Mouse (Mus musculus): ENCODE measurements around the gene Ranbp3l. TPM values are rescaled to one million over a fixed set of nuclear protein-coding genes. Genes with fewer than 3 reads are reported as not detected.

Gene Ranbp3l
- polyA plus RNA-seq, 1 experiment = not detected

GRCm38 (mm10) chr15:9074671-9075070 is 106.9 kb downstream of the Ranbp3l start:
- no peak overlapping the region for H3K4me2 ChIP-seq (ENCODE audit: low read depth)
- no peak overlapping the region for H3K4me3 ChIP-seq
- H3K36me3 ChIP-seq (ENCODE audit: control insufficient read depth, insufficient read depth) = no peaks in the 10 kb centered on the region

GRCm38 (mm10) chr15:9075608-9076200 is 108.0 kb downstream of the Ranbp3l start:
- Histone ChIP-seq H3ac (ENCODE audit: control insufficient read depth, insufficient read length) (no peak overlapping the region), H3K4me3 (no peak overlapping the region), H3K4me2 (ENCODE audit: low read depth) (no peak overlapping the region), H3K27me3 (ENCODE audit: control insufficient read depth, insufficient read depth, insufficient read length) (no peaks in the 10 kb centered on the region), H3K36me3 (ENCODE audit: control insufficient read depth, insufficient read depth) (no peaks in the 10 kb centered on the region), H3K79me2 (ENCODE audit: control insufficient read depth, insufficient read depth) (peaks cover 6% of the 10 kb centered on the region)
- TF ChIP-seq CEBPB (IDR thresholded peaks at IDR 0.05; ENCODE audit: insufficient read depth, poor library complexity, severe bottlenecking) (no peak), TCF12 (IDR thresholded peaks at IDR 0.05; ENCODE audit: insufficient read depth, poor library complexity, severe bottlenecking) (no peak), POLR2A (IDR thresholded peaks at IDR 0.05; ENCODE audit: insufficient read length, low read depth) (no peak), MAX (IDR thresholded peaks at IDR 0.05; ENCODE audit: low read depth) (no peak), REST (IDR thresholded peaks at IDR 0.05; ENCODE audit: insufficient read depth, insufficient read length) (no peak), USF1 (IDR thresholded peaks at IDR 0.05; ENCODE audit: low read depth) (no peak), POLR2AphosphoS2 (IDR thresholded peaks at IDR 0.05; ENCODE audit: insufficient read length, low read depth) (no peak)

More at GRCm38 (mm10) chr15:9074671-9075070, 106.9 kb downstream of the Ranbp3l start:
- Histone ChIP-seq H3K79me2 (ENCODE audit: control insufficient read depth, insufficient read depth) (peaks cover 6% of the 10 kb centered on the region), H3ac (ENCODE audit: control insufficient read depth, insufficient read length) (no peak overlapping the region), H3K27me3 (ENCODE audit: control insufficient read depth, insufficient read depth, insufficient read length) (no peaks in the 10 kb centered on the region)
- no peak for TF ChIP-seq POLR2A (IDR thresholded peaks at IDR 0.05; ENCODE audit: insufficient read length, low read depth)
- TF ChIP-seq TCF3 (IDR thresholded peaks at IDR 0.05; ENCODE audit: insufficient read length, low read depth) = no peak
- TF ChIP-seq MYOD1 (IDR thresholded peaks at IDR 0.05; ENCODE audit: control insufficient read depth in 1 of 3, insufficient read length in 2 of 3, low read depth in 2 of 3) = no peak
- TF ChIP-seq TCF12 (IDR thresholded peaks at IDR 0.05; ENCODE audit: insufficient read depth, poor library complexity, severe bottlenecking) = no peak
- TF ChIP-seq MAX (IDR thresholded peaks at IDR 0.05; ENCODE audit: low read depth) = no peak

- no peak overlapping the region for H3ac ChIP-seq (ENCODE audit: control insufficient read depth, insufficient read length)
- H3K4me2 ChIP-seq (ENCODE audit: low read depth) = no peak overlapping the region
- no peaks in the 10 kb centered on the region for H3K27me3 ChIP-seq (ENCODE audit: control insufficient read depth, insufficient read depth, insufficient read length)
- no peak for TF ChIP-seq MAX (IDR thresholded peaks at IDR 0.05; ENCODE audit: low read depth)
- H3K36me3 ChIP-seq (ENCODE audit: control insufficient read depth, insufficient read depth) = no peaks in the 10 kb centered on the region
- H3K4me3 ChIP-seq = no peak overlapping the region
- H3K79me2 ChIP-seq (ENCODE audit: control insufficient read depth, insufficient read depth) = peaks cover 6% of the 10 kb centered on the region
Observed at GRCm38 (mm10) chr15:9078481-9079300, 110.9 kb downstream of the Ranbp3l start.

GRCm38 (mm10) chr15:9079626-9080025 is 111.9 kb downstream of the Ranbp3l start:
- no peak overlapping the region for H3K4me3 ChIP-seq
- H3K27me3 ChIP-seq (ENCODE audit: control insufficient read depth, insufficient read depth, insufficient read length) = no peaks in the 10 kb centered on the region
- no peaks in the 10 kb centered on the region for H3K36me3 ChIP-seq (ENCODE audit: control insufficient read depth, insufficient read depth)
- H3ac ChIP-seq (ENCODE audit: control insufficient read depth, insufficient read length) = no peak overlapping the region
- H3K4me2 ChIP-seq (ENCODE audit: low read depth) = no peak overlapping the region
- peaks cover 6% of the 10 kb centered on the region for H3K79me2 ChIP-seq (ENCODE audit: control insufficient read depth, insufficient read depth)
- TF ChIP-seq TCF12 (IDR thresholded peaks at IDR 0.05; ENCODE audit: insufficient read depth, poor library complexity, severe bottlenecking) = no peak
- TF ChIP-seq CEBPB (IDR thresholded peaks at IDR 0.05; ENCODE audit: insufficient read depth, poor library complexity, severe bottlenecking) = no peak
- TF ChIP-seq MYOG (IDR thresholded peaks at IDR 0.05; ENCODE audit: control insufficient read depth in 1 of 3, insufficient read depth in 1 of 3, insufficient read length in 2 of 3, low read depth in 2 of 3) = no peak
- TF ChIP-seq E2F4 (IDR thresholded peaks at IDR 0.05; ENCODE audit: insufficient read depth) = no peak
- no peak for TF ChIP-seq USF1 (IDR thresholded peaks at IDR 0.05; ENCODE audit: low read depth)
- no peak for TF ChIP-seq POLR2AphosphoS2 (IDR thresholded peaks at IDR 0.05; ENCODE audit: insufficient read length, low read depth)
- no peak for TF ChIP-seq MYOD1 (IDR thresholded peaks at IDR 0.05; ENCODE audit: control insufficient read depth in 1 of 3, insufficient read length in 2 of 3, low read depth in 2 of 3)
- TF ChIP-seq TCF3 (IDR thresholded peaks at IDR 0.05; ENCODE audit: insufficient read length, low read depth) = no peak
- TF ChIP-seq MAX (IDR thresholded peaks at IDR 0.05; ENCODE audit: low read depth) = no peak
- TF ChIP-seq POLR2A (IDR thresholded peaks at IDR 0.05; ENCODE audit: insufficient read length, low read depth) = no peak
- TF ChIP-seq SRF (IDR thresholded peaks at IDR 0.05; ENCODE audit: control insufficient read depth, insufficient read length, low read depth) = no peak
- no peak for TF ChIP-seq REST (IDR thresholded peaks at IDR 0.05; ENCODE audit: insufficient read depth, insufficient read length)

GRCm38 (mm10) chr15:9080206-9080605 is 112.5 kb downstream of the Ranbp3l start:
- TF ChIP-seq E2F4 (IDR thresholded peaks at IDR 0.05; ENCODE audit: insufficient read depth) = no peak
- peaks cover 6% of the 10 kb centered on the region for H3K79me2 ChIP-seq (ENCODE audit: control insufficient read depth, insufficient read depth)
- no peak overlapping the region for H3ac ChIP-seq (ENCODE audit: control insufficient read depth, insufficient read length)
- H3K4me3 ChIP-seq = no peak overlapping the region
- no peak overlapping the region for H3K4me2 ChIP-seq (ENCODE audit: low read depth)
- H3K27me3 ChIP-seq (ENCODE audit: control insufficient read depth, insufficient read depth, insufficient read length) = no peaks in the 10 kb centered on the region
- H3K36me3 ChIP-seq (ENCODE audit: control insufficient read depth, insufficient read depth) = no peaks in the 10 kb centered on the region

Measured in myocyte (in vitro differentiated cells).